Mouse (Mus musculus) left cerebral cortex, postnatal 14 days (tissue): Measurements from ENCODE around the gene Pigg. TPM values are rescaled to one million over a fixed set of nuclear protein-coding genes. Genes with fewer than 3 reads are reported as not detected.
"Not testable (repeated sequence)": the region's sequence is repeated elsewhere in the genome, so short reads cannot be mapped to it uniquely, and the experiment has no call there.

ENCODE experiments used
- DNase-seq, 2 experiments: peaks; one replicate each; pipeline ENCODE4 v3.0.0; 2021 to 2022; ENCODE audit warnings: low spot score in 2 of 2, mixed read lengths in 1 of 2
- intact Hi-C: fragments of 180-260 bp; cut with DNase I; formaldehyde crosslinking; loops from one replicate; pipeline ENCODE4 v1.15.1; 2025
- long read RNA-seq, 2 experiments: library from polyadenylated mRNA; stranded (forward); transcript quantifications; one replicate each; pipeline ENCODE4 v2.0.0; 2021
- total RNA-seq, 2 experiments: library from RNA; stranded (reverse); gene quantifications; 2 replicates each; pipeline ENCODE4 v1.2.3; 2021

Gene Pigg
- 10 to 100 TPM; 10.5 to 10.7 TPM for total RNA-seq
- long read RNA-seq, experiment 1, full-length matches to known transcripts = 2 of 32 reads
- long read RNA-seq, experiment 1, partial matches to known transcripts = 1 of 32 reads
- long read RNA-seq, experiment 1, other reads (novel, unspliced or antisense) = 29 of 32 reads
- long read RNA-seq, experiment 2, full-length matches to known transcripts = 4 of 39 reads
- long read RNA-seq, experiment 2, partial matches to known transcripts = 1 of 39 reads
- long read RNA-seq, experiment 2, other reads (novel, unspliced or antisense) = 34 of 39 reads

- DNase-seq = peak; percentile 91 to 92
- intact Hi-C loops = loop anchor here (2.0 to 5.0 kb wide), 2 partner anchors 44 to 180 kb away; partner anchors contain the start of genes Ccdc18, Dr1 and Tmed5
These were observed at the start of gene Pigg for GRCm38 (mm10) chr5:108312224-108313064. Pigg (plus strand) TSS chr5:108312609.

- intact Hi-C loops = no loop called here
- peak; percentile 10 to 51 for DNase-seq
These were observed 49.7 kb upstream of the Pigg start for GRCm38 (mm10) chr5:108262722-108263121.

GRCm38 (mm10) chr5:108263785-108264184, 48.6 kb upstream of the Pigg start:
- DNase-seq, intact Hi-C loops: not testable (repeated sequence)

GRCm38 (mm10) chr5:108266990-108267389, 45.4 kb upstream of the Pigg start:
- no peak for DNase-seq
- intact Hi-C loops = no loop called here

GRCm38 (mm10) chr5:108268127-108269062, 44.0 kb upstream of the Pigg start, which contains the start of gene Dr1:
Dr1 (plus strand) TSS chr5:108268897.
- intact Hi-C loops = loop anchor here (2.0 kb wide), 1 partner anchor 44 kb away; the partner anchor contains the start of gene Pigg
- peak; percentile 78 to 85 for DNase-seq

GRCm38 (mm10) chr5:108269063-108269810, 43.2 kb upstream of the Pigg start:
- intact Hi-C loops = loop anchor here (2.0 kb wide), 1 partner anchor 44 kb away; the partner anchor contains the start of gene Pigg
- DNase-seq = no peak

- intact Hi-C loops = loop anchor here (2.0 kb wide), 1 partner anchor 43 kb away; the partner anchor contains the start of gene Pigg
- no peak for DNase-seq
These were observed 42.6 kb upstream of the Pigg start for GRCm38 (mm10) chr5:108269811-108270151.

GRCm38 (mm10) chr5:108270415-108270814, 42.0 kb upstream of the Pigg start:
- no peak for DNase-seq
- intact Hi-C loops = no loop called here

- DNase-seq, intact Hi-C loops: not testable (repeated sequence)
These were observed 41.1 kb upstream of the Pigg start for GRCm38 (mm10) chr5:108271345-108271744.

GRCm38 (mm10) chr5:108286957-108287356, 25.5 kb upstream of the Pigg start:
- DNase-seq = no peak
- intact Hi-C loops = no loop called here

GRCm38 (mm10) chr5:108301567-108301966, 10.8 kb upstream of the Pigg start:
- intact Hi-C loops = no loop called here
- no peak for DNase-seq

GRCm38 (mm10) chr5:108313065-108313860, 854 bp downstream of the Pigg start:
- no peak for DNase-seq
- intact Hi-C loops = loop anchor here (2.0 to 5.0 kb wide), 2 partner anchors 44 to 181 kb away; partner anchors contain the start of genes Ccdc18, Dr1 and Tmed5

- intact Hi-C loops = no loop called here
These were observed 18.6 kb downstream of the Pigg start for GRCm38 (mm10) chr5:108331051-108331450.

GRCm38 (mm10) chr5:108337385-108337784, 25.0 kb downstream of the Pigg start:
- no peak for DNase-seq
- intact Hi-C loops = no loop called here

More at GRCm38 (mm10) chr5:108331051-108331450, 18.6 kb downstream of the Pigg start:
- DNase-seq = no peak

GRCm38 (mm10) chr5:108338049-108338448, 25.6 kb downstream of the Pigg start:
- DNase-seq = no peak
- intact Hi-C loops = no loop called here

GRCm38 (mm10) chr5:108343680-108344170, 31.3 kb downstream of the Pigg start:
- intact Hi-C loops = no loop called here

GRCm38 (mm10) chr5:108345313-108346071, 33.1 kb downstream of the Pigg start:
- intact Hi-C loops = no loop called here
- no peak for DNase-seq

More at GRCm38 (mm10) chr5:108343680-108344170, 31.3 kb downstream of the Pigg start:
- DNase-seq = no peak
